Mouse (Mus musculus): ENCODE results near the gene Pkd1.

GRCm38 (mm10) chr17:24635024-24635423 is 85.4 kb downstream of the Pkd1 start:
- TF ChIP-seq POLR2A (IDR thresholded peaks at IDR 0.05; ENCODE audit: borderline replicate concordance, extremely low read depth, low read depth, low read length) (peak; percentile 43; the same call in 1 of the 2 replicates), CTCF (IDR thresholded peaks at IDR 0.05; ENCODE audit: insufficient read depth, low read length) (no peak)
